Mouse (Mus musculus) liver, adult 2 months (tissue): ENCODE data around the gene Fam163b. TPM values are rescaled to one million over a fixed set of nuclear protein-coding genes. Genes with fewer than 3 reads are reported as not detected.

Source experiments
- DNase-seq: peaks from one replicate; pipeline ENCODE4 v3.0.0-alpha.2; 2011; ENCODE audit warnings: low read depth, low spot score; ENCODE audit errors: extremely low read depth
- H3K27ac ChIP-seq: fragments of 200-500 bp; replicated peaks from 2 replicates; pipeline ENCODE4 v1.5.1; 2012; ENCODE audit warnings: low read depth, mild to moderate bottlenecking, control low read depth, inconsistent platforms, low read length; ENCODE audit not compliant: insufficient read depth
- H3K27me3 ChIP-seq: fragments of 200-500 bp; 2 replicates; pipeline ENCODE4 v1.6.1; 2012; ENCODE audit warnings: mild to moderate bottlenecking, moderate library complexity, low read length, inconsistent platforms; ENCODE audit not compliant: control insufficient read depth, insufficient read depth
- H3K36me3 ChIP-seq: fragments of 200-500 bp; 2 replicates; pipeline ENCODE4 v1.6.1; 2012; ENCODE audit warnings: low read length, inconsistent platforms; ENCODE audit not compliant: control insufficient read depth, insufficient read depth
- H3K4me1 ChIP-seq: fragments of 200-500 bp; 2 replicates; pipeline ENCODE4 v1.6.1; 2011; ENCODE audit warnings: low read length; ENCODE audit not compliant: control insufficient read depth, insufficient read depth
- H3K4me3 ChIP-seq: fragments of 200-500 bp; 2 replicates; pipeline ENCODE4 v1.5.1; 2011; ENCODE audit warnings: low read depth, mild to moderate bottlenecking, control low read depth, low read length, moderate library complexity; ENCODE audit not compliant: insufficient read depth
- H3K79me2 ChIP-seq: fragments of 200-500 bp; 2 replicates; pipeline ENCODE4 v1.6.1; 2012; ENCODE audit warnings: inconsistent platforms, mild to moderate bottlenecking, low read length, moderate library complexity; ENCODE audit not compliant: control insufficient read depth, insufficient read depth
- H3K9ac ChIP-seq: fragments of 200-500 bp; 2 replicates; pipeline ENCODE4 v1.6.1; 2012; ENCODE audit warnings: low read depth, mild to moderate bottlenecking, control low read depth, inconsistent platforms, low read length
- CTCF ChIP-seq: fragments of 200-500 bp; IDR thresholded peaks from 2 replicates; pipeline ENCODE4 v1.5.1; 2011; ENCODE audit warnings: low read depth, low read length, control low read depth
- POLR2A ChIP-seq: fragments of 200-500 bp; IDR thresholded peaks from 2 replicates; pipeline ENCODE4 v1.6.1; 2011; ENCODE audit warnings: low read length, control low read depth; ENCODE audit not compliant: insufficient read depth; ENCODE audit errors: extremely low read depth
- WGBS: fragments of 180-500 bp; shearing (Covaris S2); methylation state at CpG from one replicate; pipeline ENCODE4 v1.1.7; 2018; 5-methylcytosine and 5-hydroxymethylcytosine counted together
- polyA plus RNA-seq: library from polyadenylated mRNA; depleted of rRNA; stranded (reverse); fragments of >200 nt; gene quantifications from 2 replicates; pipeline ENCODE4 v1.2.3, GENCODE M21; 2012
- total RNA-seq: library from RNA; depleted of rRNA; stranded (reverse); fragments of >200 nt; gene quantifications from 2 replicates; pipeline ENCODE4 v1.2.3, GENCODE M21; 2014

Gene Fam163b
- total and polyA plus RNA-seq, 2 experiments, result not detected

DNA sequence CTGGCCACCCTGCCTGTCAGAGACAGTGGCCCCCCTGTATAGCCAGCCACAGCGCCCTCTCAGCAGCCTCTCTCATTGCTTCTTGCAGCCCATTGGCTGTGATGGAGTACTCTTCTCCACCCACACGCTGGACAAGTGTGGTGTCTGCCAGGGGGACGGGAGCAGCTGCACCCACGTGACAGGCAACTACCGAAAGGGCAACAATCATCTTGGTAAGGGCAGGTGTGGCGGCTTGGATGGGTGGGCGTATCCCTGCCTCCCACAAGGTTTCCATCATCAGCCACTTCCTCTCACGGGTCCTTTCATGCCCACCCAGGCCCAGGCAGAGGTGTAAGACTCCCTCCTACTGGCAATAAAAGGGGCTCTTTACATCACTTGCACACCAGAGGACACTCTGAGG, 57.3 kb downstream of the Fam163b start:
- WGBS, result 49% methylated on average over 8 of the region's 8 CpGs
- Histone ChIP-seq H3K27me3 (no peaks in the 10 kb centered on the region), H3K4me3 (no peak overlapping the region), H3K79me2 (no peaks in the 10 kb centered on the region), H3K36me3 (no peaks in the 10 kb centered on the region), H3K27ac (no peak overlapping the region), H3K9ac (no peak overlapping the region), H3K4me1 (peaks cover 5% of the 10 kb centered on the region; the same call in 1 of the 2 replicates)
- no peak for DNase-seq
- no peak for TF ChIP-seq POLR2A
- TF ChIP-seq CTCF, result no peak

DNA sequence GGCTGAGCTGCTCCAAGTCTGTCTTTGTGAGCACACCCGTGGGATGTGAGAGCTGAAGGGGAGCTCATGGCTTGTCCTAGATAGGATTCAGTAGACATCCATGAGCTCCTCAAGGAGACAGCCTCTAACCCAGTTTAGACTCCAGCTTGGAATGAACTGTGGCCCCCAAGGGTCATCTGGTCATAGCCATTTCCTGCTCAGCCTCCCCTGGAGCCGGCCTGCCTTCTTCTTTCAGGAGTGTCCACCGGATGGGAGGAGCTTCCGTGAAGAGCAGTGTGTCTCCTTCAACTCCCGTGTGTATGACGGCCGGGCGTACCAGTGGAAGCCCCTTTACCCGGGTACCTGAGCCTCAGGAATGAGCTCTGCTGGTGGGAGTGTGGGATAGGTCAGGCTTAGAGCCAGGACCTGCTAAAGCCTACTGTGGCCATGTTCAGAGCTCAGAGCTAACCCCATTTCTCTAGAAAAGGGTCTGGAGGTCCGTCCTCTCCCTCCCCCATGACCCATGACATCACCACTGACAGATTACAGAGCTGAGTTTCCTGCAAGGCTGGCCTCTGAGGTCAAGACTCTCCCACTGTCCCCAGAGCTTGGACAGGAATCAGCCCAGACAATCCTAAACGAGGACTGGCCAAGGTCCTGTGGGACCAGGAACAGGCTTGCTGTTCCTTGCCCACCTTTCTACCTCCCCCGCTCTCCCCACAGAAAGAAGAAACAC, 58.4 kb downstream of the Fam163b start:
- Histone ChIP-seq H3K27ac (no peak overlapping the region), H3K79me2 (no peaks in the 10 kb centered on the region), H3K4me1 (peaks cover 5% of the 10 kb centered on the region; the same call in 1 of the 2 replicates), H3K36me3 (no peaks in the 10 kb centered on the region), H3K9ac (no peak overlapping the region), H3K4me3 (no peak overlapping the region), H3K27me3 (no peaks in the 10 kb centered on the region)
- WGBS, result 73% methylated on average over 12 of the region's 12 CpGs
- peak; percentile 24 for DNase-seq
- TF ChIP-seq CTCF, result no peak
- no peak for TF ChIP-seq POLR2A

DNA sequence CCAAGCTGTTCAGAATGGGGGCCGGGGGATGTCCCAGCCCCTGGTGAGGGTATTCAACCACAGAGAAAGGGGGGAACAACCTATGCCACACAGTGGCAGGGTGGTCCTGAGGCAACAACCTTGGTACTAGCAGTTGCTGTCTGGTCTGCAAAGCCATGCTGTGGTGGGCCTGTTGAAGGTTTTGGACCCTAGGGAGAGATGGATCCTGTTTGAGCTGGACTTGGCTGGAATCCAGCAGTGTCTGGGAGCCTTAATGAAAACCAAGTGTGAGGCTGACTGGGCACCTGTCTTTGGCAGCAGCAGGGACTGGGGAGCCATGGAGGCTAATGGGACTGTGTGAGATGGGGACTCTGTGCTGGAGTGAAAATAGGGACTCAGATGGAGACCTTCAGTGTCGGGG, 62.6 kb downstream of the Fam163b start:
- H3K79me2 ChIP-seq, result no peaks in the 10 kb centered on the region
- peak overlapping the region; percentile 14; the same call in 1 of the 2 replicates for H3K9ac ChIP-seq
- no peaks in the 10 kb centered on the region for H3K36me3 ChIP-seq
- H3K27me3 ChIP-seq, result no peaks in the 10 kb centered on the region
- DNase-seq, result no peak
- H3K4me3 ChIP-seq, result peak overlapping the region; percentile 5; the same call in 1 of the 2 replicates
- H3K4me1 ChIP-seq, result 0 out of 2 replicates have a peak, but pooled peaks cover 3% of the 10 kb centered on the region
- 79% methylated on average over 2 of the region's 2 CpGs for WGBS
- TF ChIP-seq POLR2A (no peak), CTCF (no peak)
- H3K27ac ChIP-seq, result no peak overlapping the region

DNA sequence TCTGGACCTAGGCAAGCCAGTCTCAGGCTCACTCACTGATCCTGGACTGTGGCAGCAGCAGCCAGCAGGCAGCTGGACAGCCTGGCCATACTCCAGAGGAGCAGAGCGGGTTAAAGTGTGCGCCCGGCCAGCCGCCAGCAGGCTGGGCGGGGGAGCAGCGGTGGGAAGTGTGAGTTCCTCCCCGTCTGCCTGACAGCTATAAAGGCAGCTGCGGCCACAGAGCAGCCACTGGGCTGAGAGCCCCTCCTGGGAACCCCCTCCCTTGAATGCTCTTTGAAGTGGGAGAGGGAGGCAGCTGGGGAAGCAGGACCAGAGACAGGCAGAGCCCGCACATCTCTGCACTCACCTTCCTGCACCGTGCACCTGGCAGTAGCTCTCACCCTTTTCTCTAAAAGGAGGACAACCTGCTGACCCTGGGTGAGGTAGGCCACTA, 63.1 kb downstream of the Fam163b start, which contains the start of gene Adamtsl2:
Gene Adamtsl2, plus strand, starts transcription at position 228 of the 433 bp plus-strand sequence.
- DNase-seq, result peak; percentile 60
- Histone ChIP-seq H3K27me3 (no peaks in the 10 kb centered on the region), H3K27ac (no peak within 1 kb of the TSS), H3K36me3 (no peaks in the 10 kb centered on the region), H3K4me1 (0 out of 2 replicates have a peak, but pooled peaks cover 3% of the 10 kb centered on the region), H3K4me3 (peak within 1 kb of the TSS; percentile 23), H3K9ac (peak within 1 kb of the TSS; percentile 14), H3K79me2 (no peaks in the 10 kb centered on the region)
- 3% methylated on average over 10 of the region's 10 CpGs for WGBS
- no peak for TF ChIP-seq CTCF
- TF ChIP-seq POLR2A, result no peak

DNA sequence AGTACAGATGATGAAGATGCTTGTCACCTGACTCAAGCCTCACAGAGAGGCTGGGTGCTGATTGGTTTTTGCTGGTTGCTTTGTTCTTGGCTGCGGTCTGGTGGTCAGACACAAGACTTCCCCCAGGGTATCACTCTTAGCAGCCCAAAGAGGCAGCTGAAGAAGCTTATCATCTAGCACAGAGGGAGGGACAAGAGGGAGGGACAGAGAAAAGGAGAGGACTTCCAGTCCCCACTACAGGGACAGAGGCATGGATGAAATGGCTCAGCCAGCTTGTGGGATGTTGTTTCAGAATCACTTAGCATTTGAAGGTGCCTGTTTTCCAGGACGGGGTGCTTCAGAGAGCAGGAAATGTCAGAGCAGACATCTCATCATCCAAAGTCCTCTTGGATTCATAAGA, 64.0 kb downstream of the Fam163b start:
- TF ChIP-seq CTCF (no peak), POLR2A (no peak)
- H3K9ac ChIP-seq, result no peak overlapping the region

DNA sequence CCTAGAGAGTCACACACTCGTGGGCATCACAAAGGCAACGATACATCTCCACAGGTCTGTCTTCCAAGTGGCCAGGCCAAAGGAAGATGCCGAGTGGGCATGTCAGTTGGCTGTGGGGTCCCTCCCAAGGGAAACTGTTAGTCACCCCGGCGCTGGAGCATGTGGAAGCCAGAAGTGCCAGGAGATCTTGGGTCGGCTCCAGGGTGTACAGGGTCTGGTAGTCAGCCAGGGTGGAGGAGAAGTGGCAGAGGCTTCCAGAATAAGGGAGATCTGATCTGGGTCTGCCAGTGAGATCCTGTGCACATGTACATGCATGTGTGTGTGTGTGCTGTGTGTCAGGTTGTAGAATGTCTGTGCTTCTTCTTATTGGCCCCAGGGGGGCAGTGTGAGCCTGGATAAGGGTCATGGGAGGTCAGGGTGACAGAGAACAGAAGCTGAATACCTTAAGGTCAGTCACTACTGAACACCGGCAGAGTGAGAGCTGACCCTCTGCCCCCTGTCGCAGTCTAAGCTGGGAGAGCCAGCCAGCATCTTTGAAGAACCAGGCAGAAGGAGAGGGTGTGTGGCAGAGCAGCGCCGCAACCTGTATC, 64.5 kb downstream of the Fam163b start:
- no peaks in the 10 kb centered on the region for H3K27me3 ChIP-seq
- TF ChIP-seq CTCF (peak; percentile 15; the same call in 1 of the 2 replicates), POLR2A (no peak)
- DNase-seq, result no peak
- no peaks in the 10 kb centered on the region for H3K79me2 ChIP-seq
- H3K36me3 ChIP-seq, result no peaks in the 10 kb centered on the region
- 0 out of 2 replicates have a peak, but pooled peaks cover 3% of the 10 kb centered on the region for H3K4me1 ChIP-seq
- no peak overlapping the region for H3K4me3 ChIP-seq
- H3K9ac ChIP-seq, result no peak overlapping the region
- no peak overlapping the region for H3K27ac ChIP-seq
- WGBS, result 72% methylated on average over 10 of the region's 10 CpGs

More for the DNA sequence above, 64.0 kb downstream of the Fam163b start:
- no peak for DNase-seq
- Histone ChIP-seq H3K4me1 (0 out of 2 replicates have a peak, but pooled peaks cover 3% of the 10 kb centered on the region), H3K79me2 (no peaks in the 10 kb centered on the region), H3K4me3 (no peak overlapping the region), H3K27ac (no peak overlapping the region), H3K36me3 (no peaks in the 10 kb centered on the region), H3K27me3 (no peaks in the 10 kb centered on the region)
- WGBS, result 67% methylated on average over 2 of the region's 2 CpGs
